Mouse (Mus musculus) right cerebral cortex, postnatal 36 days (tissue): Measurements from ENCODE around the gene Taok2.
"Not testable (repeated sequence)": the region's sequence is repeated elsewhere in the genome, so short reads cannot be mapped to it uniquely, and the experiment has no call there.

Experiments
- DNase-seq, 2 experiments: peaks; one replicate each; pipeline ENCODE4 v3.0.0; 2022; ENCODE audit warnings: low spot score in 2 of 2, mixed read lengths in 1 of 2

The Taok2 gene

DNA sequence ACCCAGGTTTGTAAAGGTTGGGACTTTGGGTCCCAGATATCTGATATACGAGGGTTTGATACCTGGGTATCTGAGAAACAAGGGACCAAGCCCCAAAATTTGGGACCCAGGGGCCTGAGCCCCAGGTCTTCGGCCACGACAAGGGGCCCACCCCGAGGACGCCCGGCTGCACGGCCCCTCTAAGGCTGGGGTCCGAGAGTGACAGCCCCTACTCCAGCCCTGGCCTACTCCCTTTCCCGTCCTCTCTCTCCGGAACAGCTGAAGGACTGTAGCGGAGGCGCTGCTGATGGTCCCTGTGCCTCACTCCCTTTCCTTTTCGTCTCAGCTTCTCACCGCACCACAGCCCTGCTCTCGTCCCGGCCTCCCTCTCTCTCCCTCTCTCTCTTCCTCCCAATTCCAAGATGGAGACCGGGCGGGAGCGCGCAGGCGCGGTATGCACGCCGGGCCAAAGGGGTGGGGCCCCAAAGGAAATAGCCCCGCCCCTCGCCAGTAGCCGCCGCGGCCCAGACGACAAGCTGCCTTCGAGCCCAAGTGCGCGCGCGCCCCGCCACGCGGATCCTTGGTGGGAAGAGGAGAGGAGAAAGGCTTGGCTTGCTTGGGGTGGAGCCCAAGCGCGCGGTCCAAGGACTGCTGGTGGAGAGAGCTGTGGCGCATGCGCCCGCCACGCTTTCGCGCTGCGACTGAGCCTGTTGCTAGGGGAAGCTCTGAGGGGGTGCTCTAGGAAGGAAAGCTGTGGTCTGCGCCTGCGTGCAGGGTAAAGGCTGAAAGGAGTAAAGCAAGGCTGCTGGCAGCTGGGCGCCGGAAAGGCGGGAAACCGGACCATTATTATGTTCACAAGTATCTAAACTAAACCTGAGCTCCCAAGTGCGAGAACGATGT lies at the start of gene Taok2:
TSS of gene Taok2 (minus strand) at position 418 of the 879 bp plus-strand sequence.
- DNase-seq = peak; percentile 98

DNA sequence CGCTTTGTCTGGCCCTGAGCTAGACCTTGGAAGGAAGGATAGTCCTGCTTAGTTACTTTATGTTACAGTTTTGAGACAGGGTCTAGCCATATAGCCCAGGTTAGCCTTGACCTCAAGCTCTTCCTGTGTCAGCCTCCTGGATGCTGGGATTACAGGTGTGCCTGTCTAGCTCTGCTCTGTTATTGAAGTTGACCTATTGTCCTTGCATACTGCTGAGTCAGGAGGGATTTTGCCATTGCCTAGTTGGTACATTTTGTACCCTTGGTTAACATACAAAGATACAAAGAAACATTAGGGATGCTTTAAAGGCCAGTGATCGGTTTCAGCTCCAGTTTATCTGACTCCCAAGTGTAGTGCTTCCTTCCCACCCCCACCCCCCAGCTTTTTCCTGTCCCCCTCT lies 48.1 kb upstream of the Taok2 start:
- no peak for DNase-seq

DNA sequence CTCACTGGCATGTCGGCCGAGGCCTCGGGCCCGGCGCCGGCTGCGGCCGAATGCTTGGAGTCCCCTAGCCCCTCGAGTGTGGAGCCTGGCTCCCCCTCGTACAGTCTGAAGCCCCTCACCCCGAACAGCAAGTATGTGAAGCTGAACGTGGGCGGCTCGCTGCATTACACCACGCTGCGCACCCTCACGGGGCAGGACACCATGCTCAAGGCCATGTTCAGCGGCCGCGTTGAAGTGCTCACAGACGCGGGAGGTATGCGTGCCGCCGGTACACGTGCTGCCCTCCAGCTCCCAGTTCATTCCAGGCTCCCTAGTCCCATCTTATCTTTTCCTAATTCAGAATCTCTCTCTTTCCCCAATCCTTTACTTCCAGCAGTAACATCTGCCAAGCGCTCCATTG lies 44.5 kb upstream of the Taok2 start:
- no peak for DNase-seq

DNA sequence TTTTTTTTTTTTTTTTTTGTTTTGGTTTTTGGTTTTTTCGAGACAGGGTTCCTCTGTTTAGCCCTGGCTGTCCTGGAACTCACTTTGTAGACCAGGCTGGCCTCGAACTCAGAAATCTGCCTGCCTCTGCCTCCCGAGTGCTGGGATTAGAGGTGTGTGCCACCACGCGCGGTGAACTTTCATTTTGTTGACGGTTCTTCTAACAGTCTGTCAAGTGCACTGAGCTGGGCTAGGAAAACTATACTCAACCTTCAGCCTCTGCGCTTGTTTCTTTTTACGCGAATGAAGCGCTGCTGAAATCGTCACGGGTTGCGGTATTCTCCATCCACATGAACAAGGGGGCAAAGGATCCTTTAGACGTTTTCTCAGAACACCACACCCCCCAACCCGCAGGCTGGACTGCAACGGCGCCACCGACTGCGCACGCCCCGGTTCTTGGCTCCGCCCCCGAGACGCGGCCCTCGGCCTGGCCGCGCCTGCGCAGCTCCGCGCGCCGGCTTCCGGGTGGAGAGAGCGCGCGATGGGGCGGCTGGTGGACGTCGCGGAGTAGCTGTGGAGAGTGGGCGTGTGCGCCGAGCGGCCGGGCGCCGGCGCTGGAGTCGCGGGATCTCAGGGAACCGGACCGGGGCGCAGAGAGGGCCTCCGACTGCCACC lies 44.0 kb upstream of the Taok2 start, which contains the start of gene Kctd13:
TSS of gene Kctd13 (plus strand) at position 496 of the 654 bp plus-strand sequence.
- peak; percentile 82 to 85 for DNase-seq

DNA sequence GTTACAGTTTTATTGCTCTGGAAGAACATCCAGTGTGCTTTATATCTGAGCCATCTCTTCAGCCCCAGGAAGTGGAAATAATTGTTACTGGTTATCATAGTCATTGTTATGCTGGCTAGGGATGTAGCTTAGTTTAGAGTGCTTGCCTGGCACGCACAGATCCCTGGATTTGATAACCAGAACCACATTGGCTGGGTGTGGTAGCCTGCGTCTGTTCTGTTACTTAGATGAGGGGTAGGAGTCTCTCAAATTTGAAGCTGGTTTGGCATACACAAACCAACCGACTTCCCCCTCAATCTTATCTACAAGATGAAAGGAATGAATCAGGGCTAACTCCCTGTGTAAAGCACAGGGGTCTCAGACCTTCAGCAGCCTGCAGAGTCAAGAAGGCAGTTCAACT lies 41.8 kb upstream of the Taok2 start:
- no peak for DNase-seq

DNA sequence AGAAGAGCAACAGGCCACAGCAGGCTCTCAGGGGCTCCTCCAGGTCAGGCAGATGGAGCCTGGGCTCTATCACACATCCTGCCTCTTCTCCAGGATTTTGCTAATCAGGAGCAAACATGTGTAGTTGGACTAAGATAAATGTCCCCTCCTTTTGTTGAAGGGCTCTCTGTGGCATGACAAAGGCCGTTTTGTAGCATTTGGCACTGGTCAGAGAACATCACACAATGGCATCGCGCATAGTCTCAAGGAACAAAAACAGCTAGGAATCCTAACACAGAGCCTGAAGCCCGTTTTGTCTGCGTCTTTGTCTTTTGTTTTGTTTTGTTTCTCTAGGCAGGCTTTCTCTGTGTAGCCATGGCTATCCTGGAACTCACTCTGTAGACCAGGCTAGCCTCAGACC lies 39.5 kb upstream of the Taok2 start:
- no peak for DNase-seq

DNA sequence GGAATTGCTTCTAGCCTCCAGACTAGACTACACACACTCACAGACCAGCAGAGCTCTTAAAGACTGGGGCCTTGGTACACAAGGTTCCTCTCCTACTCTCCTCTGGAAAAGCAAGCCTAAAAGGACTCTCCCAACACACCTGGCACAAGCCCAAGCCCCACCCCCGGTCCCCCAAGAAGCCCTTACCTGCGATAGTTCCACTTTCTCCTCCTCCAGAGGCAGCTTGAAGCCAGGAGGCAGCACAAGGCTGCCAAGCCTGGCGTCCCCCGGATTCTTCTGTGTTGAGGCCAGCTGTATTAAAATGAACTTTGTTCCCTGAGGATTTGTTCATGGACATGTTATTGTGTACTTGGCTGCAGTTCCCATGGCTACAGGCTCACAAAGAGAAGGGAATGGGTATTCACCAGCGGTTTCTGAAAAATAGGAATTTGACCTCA lies 38.1 kb upstream of the Taok2 start, which contains the start of gene Tmem219:
TSS of gene Tmem219 (minus strand) at position 294 of the 437 bp plus-strand sequence.
- no peak for DNase-seq

DNA sequence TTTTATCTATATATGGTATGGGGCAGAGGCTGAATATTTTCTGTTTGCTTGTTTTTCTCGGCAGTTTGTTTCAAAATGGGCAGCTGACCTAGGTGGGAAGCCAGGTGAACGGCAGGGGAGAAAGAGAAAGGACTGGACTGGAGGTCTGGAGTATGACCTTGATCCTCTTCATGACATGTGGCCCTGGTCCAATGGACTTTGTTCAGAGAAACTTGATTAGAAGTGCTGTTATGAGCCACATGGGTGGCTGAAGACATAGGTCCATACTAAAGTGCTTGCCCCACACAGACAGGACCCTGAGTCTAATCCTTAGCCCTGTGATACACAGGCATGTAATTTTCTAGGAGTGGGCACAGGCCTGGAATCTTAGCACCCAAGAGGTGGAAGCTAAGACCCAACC lies 37.1 kb upstream of the Taok2 start:
- DNase-seq = no peak

DNA sequence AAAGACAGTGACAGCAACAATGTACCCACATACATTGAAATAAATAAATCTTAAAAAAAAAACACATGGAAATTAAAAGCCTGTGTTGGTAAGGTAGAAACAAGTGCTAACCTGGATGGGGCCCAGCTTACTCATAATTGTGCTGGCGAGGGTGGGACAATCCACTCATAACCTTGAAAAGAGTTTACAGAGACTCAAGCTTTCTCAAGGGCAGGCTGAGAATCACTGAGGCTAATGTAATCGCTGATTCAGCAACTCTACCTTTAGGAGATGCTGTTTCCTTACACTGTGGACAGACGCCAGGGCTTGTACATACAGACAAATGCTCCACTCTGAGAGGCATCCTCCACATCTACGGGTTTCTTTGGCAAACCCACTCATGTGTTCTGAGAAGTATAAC lies 35.5 kb upstream of the Taok2 start:
- no peak for DNase-seq

DNA sequence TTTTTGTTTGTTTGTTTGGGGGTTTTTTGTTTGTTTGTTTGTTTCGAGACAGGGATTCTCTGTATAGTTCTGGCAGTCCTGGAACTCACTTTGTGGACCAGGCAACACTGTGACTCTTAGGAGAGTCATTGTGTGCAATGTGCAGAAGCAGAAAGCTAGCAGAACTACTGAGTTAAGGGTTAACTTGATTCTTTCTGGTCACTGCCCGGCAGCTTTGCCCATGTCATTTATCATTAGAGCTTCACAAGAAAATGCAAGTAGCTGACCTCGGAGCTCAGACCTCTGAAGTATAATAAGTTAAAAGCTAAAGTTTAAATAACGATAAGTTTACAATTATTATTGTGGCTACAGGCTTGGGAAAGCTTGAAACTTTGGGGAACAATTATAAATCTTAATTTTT lies 33.9 kb upstream of the Taok2 start:
- DNase-seq = not testable (repeated sequence)

DNA sequence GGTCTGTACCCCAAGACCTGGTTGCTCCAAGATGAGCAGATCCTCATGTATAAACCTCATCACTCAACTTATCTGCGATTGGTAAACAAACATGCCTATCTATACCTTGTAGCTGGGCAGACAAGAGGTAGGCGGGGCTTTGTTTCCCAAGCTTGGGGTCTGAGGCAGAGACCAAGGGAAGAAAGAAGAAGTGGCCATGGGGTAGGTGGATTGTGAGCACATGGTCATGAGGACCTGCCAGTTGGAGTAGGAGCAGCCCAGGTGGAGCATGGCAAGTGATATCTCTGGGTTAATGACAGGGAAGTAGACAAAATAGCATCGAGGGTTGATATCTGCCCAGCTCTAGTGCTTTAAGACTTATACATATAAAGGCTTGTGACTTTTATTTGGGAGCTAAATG lies 30.3 kb upstream of the Taok2 start:
- DNase-seq = no peak

DNA sequence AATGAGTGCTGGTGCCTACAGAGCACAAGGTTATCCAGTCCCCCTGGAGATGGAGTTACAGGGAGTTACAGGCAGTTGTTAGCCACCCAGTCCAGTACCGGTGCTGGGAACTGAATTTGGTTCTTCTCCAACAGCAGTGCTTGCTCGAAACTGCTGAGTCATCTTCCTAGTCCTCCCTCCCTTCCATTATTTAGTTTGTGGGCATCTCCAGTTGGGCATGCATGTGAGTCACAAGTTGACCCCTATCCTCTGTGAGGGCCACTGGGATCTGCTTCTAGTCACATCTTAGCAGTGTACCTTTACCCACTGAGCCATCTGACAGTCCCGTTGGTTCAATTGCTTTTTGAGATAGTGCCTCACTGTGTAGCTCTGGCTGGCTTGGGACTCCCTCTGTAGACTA lies 21.1 kb upstream of the Taok2 start:
- no peak for DNase-seq

DNA sequence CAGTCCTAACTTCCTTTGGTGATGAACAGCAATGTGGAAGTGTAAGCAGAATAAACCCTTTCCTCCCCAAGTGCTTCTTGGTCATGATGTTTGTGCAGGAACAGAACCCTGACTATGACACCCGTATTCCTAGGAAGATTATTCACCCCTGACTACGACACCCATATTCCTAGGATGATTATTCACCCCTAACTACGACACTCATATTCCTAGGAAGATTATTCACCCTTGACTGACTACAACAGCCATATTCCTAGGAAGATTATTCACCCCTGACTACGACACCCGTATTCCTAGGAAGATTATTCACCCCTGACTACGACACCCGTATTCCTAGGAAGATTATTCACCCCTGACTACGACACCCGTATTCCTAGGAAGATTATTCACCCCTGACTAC lies 15.3 kb upstream of the Taok2 start:
- not testable (repeated sequence) for DNase-seq

DNA sequence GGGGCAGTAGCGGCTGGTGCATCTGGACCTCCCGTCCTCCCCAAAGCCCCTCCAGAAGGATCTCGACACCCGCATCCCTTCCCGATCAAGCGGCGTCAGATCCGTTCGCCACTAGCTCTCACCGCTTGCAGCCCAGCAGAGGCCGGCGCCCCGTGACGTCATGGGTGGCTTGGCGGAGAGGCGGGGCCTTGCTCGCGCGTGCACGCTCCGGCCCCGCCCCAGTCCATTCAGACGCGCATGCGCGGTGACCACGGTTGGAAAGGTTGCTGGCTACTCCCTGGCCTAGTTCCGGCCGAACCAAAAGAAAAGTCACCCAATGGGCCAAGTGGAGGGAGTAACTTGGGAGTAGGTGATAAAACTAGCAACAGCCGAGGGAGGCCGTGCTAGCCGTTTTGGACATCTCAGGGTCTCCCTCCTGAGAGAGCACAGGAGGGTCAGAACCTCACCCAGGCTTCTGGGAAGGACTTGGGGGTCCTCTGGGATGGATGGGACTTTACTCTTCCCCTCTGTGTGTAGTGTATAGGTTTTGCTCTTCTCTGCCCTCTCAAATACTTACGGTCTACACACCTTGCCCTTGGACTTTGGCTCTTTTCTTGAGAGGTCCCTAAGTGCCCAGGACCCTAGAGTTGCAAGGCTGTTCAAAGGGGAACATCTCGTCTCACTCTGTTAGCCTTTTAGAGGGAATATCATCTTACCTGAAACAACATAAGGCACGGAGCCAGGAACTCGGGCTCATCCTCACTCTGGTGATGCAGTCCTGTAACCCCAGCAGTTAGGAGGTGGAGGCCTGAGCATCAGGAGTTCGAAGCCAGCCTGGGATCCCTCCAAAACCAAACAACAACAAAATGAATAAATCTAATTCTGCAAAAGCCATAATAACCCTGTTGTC lies 13.8 kb upstream of the Taok2 start:
- peak; percentile 90 for DNase-seq

DNA sequence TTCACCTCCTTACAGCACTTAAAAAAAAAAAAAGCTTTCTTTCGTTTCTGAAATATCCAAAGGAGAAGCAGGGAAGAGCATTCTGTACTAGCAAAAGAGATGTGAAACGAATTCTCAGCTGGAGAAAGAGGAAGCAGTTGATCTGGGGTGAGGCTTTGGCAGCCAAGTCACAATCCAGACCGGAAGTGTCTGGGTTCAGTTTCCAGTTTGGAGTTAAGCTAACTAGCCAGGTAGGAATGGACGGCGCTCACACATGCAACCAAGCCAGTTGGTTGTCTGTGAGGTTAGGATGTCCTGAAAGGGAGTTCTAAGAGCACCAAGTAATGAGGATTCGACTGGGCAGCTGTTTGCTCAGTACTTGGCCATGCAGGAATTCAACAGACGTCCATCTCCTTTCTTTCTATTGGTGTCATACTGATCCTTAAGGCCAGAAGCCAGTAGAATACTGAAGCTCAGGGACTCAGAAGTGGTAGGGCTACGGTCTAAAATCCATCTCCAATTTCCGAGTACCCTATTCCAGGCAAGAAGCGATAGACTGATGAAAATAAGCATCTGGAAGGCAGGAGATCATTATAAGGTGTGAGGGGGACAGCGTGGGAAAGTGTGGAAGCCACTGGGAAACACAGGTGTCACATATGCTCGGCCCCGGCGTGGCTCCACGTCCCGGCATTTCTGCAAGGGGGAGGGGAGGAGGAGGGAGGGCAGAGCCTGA lies 13.0 kb upstream of the Taok2 start:
- DNase-seq = no peak

DNA sequence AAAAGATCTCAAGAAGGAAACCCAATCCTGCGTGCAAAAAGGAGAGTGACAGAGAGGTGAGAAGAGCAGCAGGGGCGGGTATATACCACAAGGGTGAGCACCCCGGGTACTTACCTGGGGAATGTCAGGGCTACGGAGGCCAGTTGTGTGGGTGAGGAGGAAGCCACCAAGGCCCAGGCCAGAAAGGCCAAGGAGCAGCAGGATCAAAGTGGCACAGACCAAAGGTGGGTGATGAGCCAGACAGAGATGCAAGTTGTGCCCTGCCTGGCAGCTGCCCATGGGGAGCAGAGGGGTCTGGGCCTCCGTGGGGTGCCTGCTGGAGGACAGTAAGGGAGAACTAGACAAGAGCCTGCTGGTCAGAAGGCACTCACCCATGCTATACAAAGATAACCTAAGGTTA lies 12.4 kb upstream of the Taok2 start:
- no peak for DNase-seq

DNA sequence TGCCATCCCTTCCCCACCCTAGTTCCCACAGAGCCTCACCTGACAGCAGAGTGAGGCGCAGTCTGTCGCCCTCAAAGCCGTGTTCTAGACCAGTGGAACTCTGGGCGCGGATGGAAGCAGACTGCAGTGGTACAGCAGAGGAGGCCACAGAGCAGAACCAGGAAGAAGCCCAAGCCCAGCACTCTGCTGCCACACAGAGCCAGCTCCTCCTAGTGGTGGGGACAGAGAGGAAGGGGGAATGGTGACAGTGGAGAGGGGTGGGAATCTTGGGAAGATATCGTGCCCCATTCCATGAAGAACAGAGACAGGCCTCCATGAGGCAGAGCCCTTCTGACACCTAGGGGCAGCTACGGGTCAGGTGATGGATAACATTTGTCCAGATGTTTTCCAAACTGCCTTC lies 4.3 kb upstream of the Taok2 start:
- DNase-seq = no peak

DNA sequence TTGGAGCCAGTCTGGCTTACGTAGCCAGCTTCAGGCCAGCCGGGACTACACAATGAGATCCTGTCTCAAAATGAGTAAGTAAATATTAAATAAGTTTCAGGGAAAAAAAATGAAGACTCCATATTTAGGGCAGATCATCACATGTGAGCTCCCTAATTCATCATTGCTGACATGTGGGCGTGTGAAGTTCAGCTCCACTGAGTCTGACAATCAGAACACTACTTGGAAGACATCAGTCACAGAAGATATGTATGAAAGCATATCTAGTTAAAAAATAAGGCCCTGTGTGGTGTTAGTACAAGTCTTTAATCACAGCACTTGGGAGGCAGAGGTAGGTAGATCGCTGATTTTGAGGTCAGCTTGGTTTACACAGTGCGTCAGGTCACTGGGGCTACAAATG lies 2.8 kb upstream of the Taok2 start:
- no peak for DNase-seq

DNA sequence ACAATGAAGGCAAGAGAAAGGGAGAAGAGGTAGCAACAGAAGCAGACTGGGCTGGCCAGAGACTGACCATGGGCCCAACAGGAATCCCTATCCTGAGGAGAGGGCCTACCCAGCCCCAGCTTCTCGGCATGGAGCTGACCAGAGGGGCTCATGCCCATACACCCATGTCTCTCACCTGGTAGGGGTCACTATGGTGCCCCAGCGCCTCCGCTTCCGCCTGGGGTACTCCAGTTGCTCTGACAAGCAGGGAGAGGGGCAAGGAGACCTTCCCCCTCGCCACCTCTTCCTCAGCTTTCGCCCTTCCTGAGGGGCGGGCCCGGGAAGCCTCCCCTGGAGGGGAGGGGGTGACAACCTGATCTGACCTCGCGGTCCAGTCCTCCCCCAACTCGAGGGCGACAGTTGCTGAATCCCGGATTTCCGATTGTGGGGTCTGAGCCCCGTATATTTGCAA lies 747 bp downstream of the Taok2 start:
- no peak for DNase-seq

DNA sequence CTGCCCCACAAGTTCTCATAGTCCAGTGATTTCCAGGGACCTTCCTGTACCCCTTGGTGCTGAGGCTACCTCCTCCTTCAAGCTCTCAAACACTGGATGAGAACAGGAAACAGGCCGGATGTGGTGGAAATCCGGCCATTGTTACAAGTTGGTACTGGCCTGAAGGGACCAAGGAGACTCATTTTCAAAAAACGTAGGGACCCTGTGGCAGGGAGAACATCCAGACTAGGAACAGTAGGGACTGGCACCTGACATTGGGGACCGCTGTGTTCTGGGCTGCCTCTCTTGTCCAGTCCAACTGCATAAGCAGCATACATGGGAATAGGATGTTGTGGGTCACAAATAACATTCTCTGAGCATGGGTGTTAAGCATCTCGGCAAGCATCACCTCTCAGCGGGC lies 3.5 kb downstream of the Taok2 start:
- DNase-seq = no peak

DNA sequence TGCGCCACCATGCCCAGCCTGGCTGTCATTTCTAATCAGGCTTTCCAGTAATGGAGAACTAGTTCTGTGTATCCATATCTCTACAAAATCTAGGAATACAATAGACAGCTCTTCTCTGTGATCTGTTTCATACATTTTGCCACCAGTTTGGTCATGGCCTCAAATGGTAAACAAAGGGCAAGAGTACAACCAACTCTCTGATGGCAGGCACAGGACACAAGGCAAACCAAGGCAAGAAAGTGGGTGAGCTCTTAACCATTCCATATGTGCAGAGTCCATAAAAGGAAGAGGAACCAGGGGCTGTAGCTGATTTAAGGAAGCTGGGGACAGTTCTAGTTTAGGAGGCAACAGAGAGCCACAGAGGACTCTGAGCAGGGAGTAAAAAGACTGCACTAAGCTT lies 7.3 kb downstream of the Taok2 start:
- no peak for DNase-seq
